Mouse (Mus musculus): ENCODE measurements around the gene Hmgn1.

DNA sequence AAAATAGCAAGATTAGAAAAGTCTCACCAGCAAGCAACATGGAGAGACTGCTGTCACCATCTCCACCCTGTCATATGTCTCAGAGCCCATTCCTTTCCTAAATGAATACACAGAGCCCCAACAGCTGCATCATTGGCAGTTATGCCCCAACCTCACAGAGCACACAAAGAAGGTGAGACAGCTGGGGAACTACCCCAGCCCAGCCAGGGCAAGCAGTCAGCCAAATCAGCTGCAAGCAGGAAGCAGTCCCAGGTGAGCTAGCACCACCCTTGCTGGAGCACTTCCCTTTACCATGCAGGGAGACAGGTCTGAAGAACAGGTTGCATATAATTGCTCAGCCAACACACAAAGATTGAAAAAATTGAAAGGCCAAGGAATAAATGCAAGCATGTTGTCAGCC is 41.9 kb downstream of the Hmgn1 start:
- no peak for TF ChIP-seq CTCF (IDR thresholded peaks at IDR 0.05; ENCODE audit: low read depth)
- TF ChIP-seq EP300 (IDR thresholded peaks at IDR 0.05; ENCODE audit: low read depth): no peak

All from liver, postnatal 0 days (tissue).